ENCODE assay signal across 14 mouse cellular contexts in genomic region chr2:28034011-28034710, GRCm38 (mm10). TPM values are rescaled to one million over a fixed set of nuclear protein-coding genes. Genes with fewer than 3 reads are reported as not detected.
A peak's percentile ranks its signal among the peaks of the same experiment; 100 is the strongest.
DNase-seq lines count a peak whose midpoint lies in the region; ATAC-seq and TF ChIP-seq lines count a peak whose summit lies in the region.
"Had no signal": no experiment of that assay in that cellular context is flagged by ENCODE, and none has a peak within 500 bp of the region (broad histone marks: within the 10 kb centered on the region; RNA-seq: fewer than 3 reads in every experiment).

No protein-coding gene starts in this region.

- H3K4me1 ChIP-seq in forebrain, postnatal 0 days (ENCODE audit: insufficient read depth): peaks cover 8% of the 10 kb centered on the region
- H3K4me1 ChIP-seq in forebrain, embryonic 13.5 days: peaks cover 22% of the 10 kb centered on the region
- H3K4me1 ChIP-seq in MEL (ENCODE audit: control insufficient read depth in 1 of 2, insufficient read depth in 2 of 2, low read length in 2 of 2): peaks cover 5 to 52% of the 10 kb centered on the region in 2 experiments
- peaks cover 14% of the 10 kb centered on the region for H3K4me1 ChIP-seq in hindbrain, embryonic 16.5 days (ENCODE audit: control insufficient read depth, insufficient read depth, low read depth, low read length)

- no peak overlapping the region for H3K4me3 ChIP-seq in forebrain, postnatal 0 days (ENCODE audit: low read depth, low read length)
- H3K4me3 ChIP-seq in forebrain, embryonic 13.5 days: no peak overlapping the region
- H3K4me3 ChIP-seq in MEL (ENCODE audit: control insufficient read depth in 1 of 2, insufficient read depth in 1 of 2, low read depth in 2 of 2, low read length in 2 of 2): peak overlapping the region; percentile 50 to 67
- H3K4me3 ChIP-seq in hindbrain, embryonic 16.5 days (ENCODE audit: low read length): no peak overlapping the region
- H3K4me3 ChIP-seq: embryonic facial prominence, embryonic 15.5 days; limb, embryonic 15.5 days had no signal

- no peak overlapping the region for H3K27ac ChIP-seq in forebrain, postnatal 0 days (ENCODE audit: low read depth, low read length)
- H3K27ac ChIP-seq in forebrain, embryonic 13.5 days: no peak overlapping the region
- peak overlapping the region; percentile 98 for H3K27ac ChIP-seq in MEL (ENCODE audit: control insufficient read depth, low read depth, low read length)
- 0 out of 2 replicates have a peak overlapping the region, but pooled peaks have one; percentile 19 for H3K27ac ChIP-seq in hindbrain, embryonic 16.5 days (ENCODE audit: low read depth, low read length)
- H3K27ac ChIP-seq: embryonic facial prominence, embryonic 15.5 days; limb, embryonic 15.5 days had no signal

- H3K9me3 ChIP-seq in forebrain, postnatal 0 days (ENCODE audit: low read length): no peaks in the 10 kb centered on the region
- no peaks in the 10 kb centered on the region for H3K9me3 ChIP-seq in forebrain, embryonic 13.5 days (replicated peaks)
- H3K9me3 ChIP-seq in MEL (replicated peaks; ENCODE audit: insufficient read depth, low read length): no peaks in the 10 kb centered on the region
- H3K9me3 ChIP-seq in hindbrain, embryonic 16.5 days (ENCODE audit: control insufficient read depth, low read length): no peaks in the 10 kb centered on the region
- H3K9me3 ChIP-seq: embryonic facial prominence, embryonic 15.5 days; limb, embryonic 15.5 days had no signal

- H3K9ac ChIP-seq in forebrain, postnatal 0 days: no peak overlapping the region
- H3K9ac ChIP-seq in forebrain, embryonic 13.5 days: no peak overlapping the region
- peak overlapping the region; percentile 82 for H3K9ac ChIP-seq in MEL (ENCODE audit: control insufficient read depth, low read depth, low read length, poor library complexity, severe bottlenecking)
- H3K9ac ChIP-seq in hindbrain, embryonic 16.5 days (ENCODE audit: low read depth, low read length): no peak overlapping the region
- H3K9ac ChIP-seq: embryonic facial prominence, embryonic 15.5 days; limb, embryonic 15.5 days had no signal

- H3K79me2 ChIP-seq in MEL (ENCODE audit: control insufficient read depth, insufficient read depth, low read length, poor library complexity): peaks cover 35% of the 10 kb centered on the region

- 52% methylated on average over 13 of the region's 13 CpGs for WGBS in forebrain, postnatal 0 days
- 62% methylated on average over 13 of the region's 13 CpGs for WGBS in forebrain, embryonic 13.5 days
- 45% methylated on average over 13 of the region's 13 CpGs for WGBS in hindbrain, embryonic 16.5 days

- no peaks in the 10 kb centered on the region for H3K36me3 ChIP-seq in forebrain, postnatal 0 days (ENCODE audit: insufficient read depth)
- H3K36me3 ChIP-seq in forebrain, embryonic 13.5 days (ENCODE audit: poor library complexity, severe bottlenecking): no peaks in the 10 kb centered on the region
- H3K36me3 ChIP-seq in MEL (ENCODE audit: control insufficient read depth in 1 of 2, insufficient read depth in 2 of 2, low read length in 2 of 2): peaks cover 3 to 55% of the 10 kb centered on the region in 2 experiments; a peak in 3 of 4 replicates
- H3K36me3 ChIP-seq in hindbrain, embryonic 16.5 days (ENCODE audit: control insufficient read depth, insufficient read depth, low read length): no peaks in the 10 kb centered on the region

- no peak for TF ChIP-seq CTCF in forebrain, postnatal 0 days (IDR thresholded peaks at IDR 0.05; ENCODE audit: low read depth)
- TF ChIP-seq CTCF in MEL (IDR thresholded peaks at IDR 0.05 in 2 of 3, conservative IDR thresholded peaks at IDR 0.05 in 1 of 3; ENCODE audit: control insufficient read depth in 1 of 3, insufficient read depth in 1 of 3, low read depth in 2 of 3, low read length in 3 of 3, poor library complexity in 1 of 3, severe bottlenecking in 1 of 3): no peak

- no peaks in the 10 kb centered on the region for H3K27me3 ChIP-seq in forebrain, postnatal 0 days (ENCODE audit: insufficient read depth, low read length)
- H3K27me3 ChIP-seq in forebrain, embryonic 13.5 days: no peaks in the 10 kb centered on the region
- no peaks in the 10 kb centered on the region for H3K27me3 ChIP-seq in MEL (ENCODE audit: control insufficient read depth in 1 of 2, insufficient read depth in 2 of 2, low read length in 2 of 2)
- no peaks in the 10 kb centered on the region for H3K27me3 ChIP-seq in hindbrain, embryonic 16.5 days (replicated peaks; ENCODE audit: control insufficient read depth, insufficient read depth, low read length)
- H3K27me3 ChIP-seq: embryonic facial prominence, embryonic 15.5 days; limb, embryonic 15.5 days had no signal

- TF ChIP-seq EP300 in MEL (IDR thresholded peaks at IDR 0.05; ENCODE audit: low read depth in 1 of 2, low read length in 2 of 2): no peak

- 0 out of 2 replicates have a peak, but pooled peaks have one; percentile 24 for ATAC-seq in forebrain, postnatal 0 days
- no peak for ATAC-seq in forebrain, embryonic 13.5 days
- ATAC-seq in hindbrain, embryonic 16.5 days: no peak
- ATAC-seq in granulocyte monocyte progenitor cell, adult 5-6 weeks (replicated peaks; ENCODE audit: poor library complexity, severe bottlenecking): no peak

- TF ChIP-seq RAD21 in MEL (IDR thresholded peaks at IDR 0.05; ENCODE audit: low read depth, low read length): no peak

- peak; percentile 32 to 40; a peak in 1 of 4 replicates for TF ChIP-seq POLR2A in MEL (IDR thresholded peaks at IDR 0.05; ENCODE audit: control insufficient read depth in 1 of 2, insufficient read depth in 1 of 2, low read depth in 1 of 2, low read length in 2 of 2, poor library complexity in 1 of 2)

- no peak overlapping the region for H3K4me2 ChIP-seq in forebrain, postnatal 0 days (ENCODE audit: low read depth)
- no peak overlapping the region for H3K4me2 ChIP-seq in forebrain, embryonic 13.5 days
- H3K4me2 ChIP-seq in hindbrain, embryonic 16.5 days (ENCODE audit: low read length): no peak overlapping the region
- H3K4me2 ChIP-seq: embryonic facial prominence, embryonic 15.5 days; limb, embryonic 15.5 days had no signal

- DNase-seq in forebrain, postnatal 0 days: no peak
- peak; percentile 23 for DNase-seq in MEL (ENCODE audit: low read depth, low spot score)
- DNase-seq in adrenal gland, adult 2 months: peak; percentile 69
- DNase-seq in spleen, postnatal 10 days (ENCODE audit: low spot score in 2 of 2): no peak
- DNase-seq in lung, postnatal 36 days: no peak
- DNase-seq: cerebellum, adult 9-11 months; kidney, postnatal 10 days; thymus, postnatal 25 days had no signal

TF ChIP-seq in MEL, 35 proteins besides CTCF, POLR2A, EP300 and RAD21:
- no peak for TF ChIP-seq E2F4 (IDR thresholded peaks at IDR 0.05; ENCODE audit: borderline replicate concordance, low read depth, low read length)
- TF ChIP-seq CHD1 (IDR thresholded peaks at IDR 0.05; ENCODE audit: low read depth, low read length): 0 out of 2 replicates have a peak, but pooled peaks have one; percentile 7
- TF ChIP-seq BHLHE40 (IDR thresholded peaks at IDR 0.05; ENCODE audit: borderline replicate concordance, low read depth, low read length): no peak
- no peak for TF ChIP-seq POLR2AphosphoS2 (IDR thresholded peaks at IDR 0.05; ENCODE audit: low read length)
- no peak for TF ChIP-seq KAT2A (conservative IDR thresholded peaks at IDR 0.05; ENCODE audit: low read depth, low read length)

RNA-seq across cellular contexts. Expression of gene Fcnb, which starts 50.5 kb away (rescaled TPM):
- not detected in 2 replicates for total RNA-seq in forebrain, postnatal 0 days (2014; rRNA removed)
- not detected in 2 replicates for polyA plus RNA-seq in forebrain, postnatal 0 days (2015; fragmentation: Nextera tagmentation; extraction: Ambion mirVana)
- polyA plus RNA-seq in forebrain, embryonic 13.5 days (2015; fragmentation: Nextera tagmentation; extraction: Ambion mirVana): not detected in 2 replicates
- not detected in 2 replicates for total RNA-seq in MEL (2012; rRNA removed)
- polyA plus RNA-seq in MEL (2012; ENCODE audit: insufficient read depth in 1 of 2, insufficient read length in 2 of 2, low read depth in 1 of 2, low replicate concordance in 2 of 2, missing spikeins in 1 of 2): not detected
- not detected for total RNA-seq in adrenal gland, adult 2 months (2021)
- polyA plus RNA-seq in adrenal gland, adult 2 months (2012; rRNA removed): not detected in 2 replicates
- polyA plus RNA-seq in hindbrain, embryonic 16.5 days (2015; fragmentation: Nextera tagmentation; extraction: Ambion mirVana): not detected in 2 replicates
- total RNA-seq in granulocyte monocyte progenitor cell, adult 5-6 weeks (2014; fragmentation: Nextera tagmentation): 24.9 and 61.5 TPM in 2 replicates
- 30.0 and 32.4 TPM in 2 replicates for total RNA-seq in granulocyte monocyte progenitor cell, adult 5-6 weeks (2017)
- total RNA-seq: gastrocnemius, adult 8-10 months had no signal

Comparison
In these comparisons a context has a peak if more than half of its experiments do, and no peak if none do; other contexts are left out.
1. DNase-seq: peak in MEL (single experiment) and adrenal gland, adult 2 months (single experiment); none in forebrain, postnatal 0 days (single experiment), spleen, postnatal 10 days (0 of 2) and lung, postnatal 36 days (single experiment).
2. H3K27ac ChIP-seq: peak in MEL (single experiment) and hindbrain, embryonic 16.5 days (single experiment); none in forebrain, postnatal 0 days (single experiment) and forebrain, embryonic 13.5 days (single experiment).
3. H3K4me3 ChIP-seq: peak in MEL (2 of 2); none in forebrain, postnatal 0 days (single experiment), forebrain, embryonic 13.5 days (single experiment) and hindbrain, embryonic 16.5 days (single experiment).